8 mouse cellular contexts compared by ENCODE assay signal in the genomic region with DNA sequence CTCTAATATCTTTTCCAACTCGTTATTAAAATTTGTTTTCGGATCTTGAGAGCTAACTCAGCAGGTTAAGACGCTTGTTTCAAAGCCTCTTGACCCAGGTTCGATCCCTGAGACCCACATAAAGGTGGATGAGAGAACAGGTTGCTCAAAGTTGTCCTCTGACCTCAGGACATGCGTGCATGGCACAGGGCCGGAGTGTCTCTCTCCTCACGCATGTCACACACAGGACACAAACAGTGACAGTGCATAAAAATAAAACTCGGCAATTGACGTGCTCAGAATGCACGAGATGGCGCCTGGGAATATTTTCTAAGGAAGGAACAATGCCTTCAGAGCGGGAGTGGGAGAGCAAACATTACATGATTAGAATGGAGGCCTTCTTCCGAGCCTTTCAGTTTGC. TPM values are rescaled to one million over a fixed set of nuclear protein-coding genes. Genes with fewer than 3 reads are reported as not detected.
A peak's percentile ranks its signal among the peaks of the same experiment; 100 is the strongest.
DNase-seq lines count a peak whose midpoint lies in the region; ATAC-seq and TF ChIP-seq lines count a peak whose summit lies in the region.
"Had no signal": no experiment of that assay in that cellular context is flagged by ENCODE, and none has a peak within 500 bp of the region (broad histone marks: within the 10 kb centered on the region; RNA-seq: fewer than 3 reads in every experiment).

No protein-coding gene starts in this region.

- 89% methylated on average over 13 of the region's 13 CpGs for WGBS in hindbrain, embryonic 13.5 days
- 93% methylated on average over 13 of the region's 13 CpGs for WGBS in hindbrain, embryonic 11.5 days
- WGBS in liver, postnatal 0 days (ENCODE audit: insufficient replicate concordance): 76% methylated on average over 13 of the region's 13 CpGs
- 80% methylated on average over 13 of the region's 13 CpGs for WGBS in stomach, embryonic 14.5 days

- no peaks in the 10 kb centered on the region for H3K4me1 ChIP-seq in hindbrain, embryonic 13.5 days (replicated peaks)
- H3K4me1 ChIP-seq in hindbrain, embryonic 11.5 days (replicated peaks; ENCODE audit: control insufficient read depth, insufficient read depth, low read length): no peaks in the 10 kb centered on the region
- no peaks in the 10 kb centered on the region for H3K4me1 ChIP-seq in liver, postnatal 0 days (ENCODE audit: insufficient read depth)
- H3K4me1 ChIP-seq in stomach, embryonic 14.5 days (ENCODE audit: control insufficient read depth, insufficient read depth, low read length): peaks cover 3% of the 10 kb centered on the region; the same call in 1 of the 2 replicates

- H3K4me2 ChIP-seq in hindbrain, embryonic 13.5 days: no peak overlapping the region
- no peak overlapping the region for H3K4me2 ChIP-seq in hindbrain, embryonic 11.5 days (replicated peaks; ENCODE audit: low read depth, low read length)
- H3K4me2 ChIP-seq in liver, postnatal 0 days (ENCODE audit: low read depth, low read length): peak overlapping the region; percentile 50
- H3K4me2 ChIP-seq in stomach, embryonic 14.5 days (replicated peaks; ENCODE audit: low read depth, low read length): peak overlapping the region; percentile 18; the same call in 1 of the 2 replicates

- no peak for TF ChIP-seq EP300 in liver, postnatal 0 days (IDR thresholded peaks at IDR 0.05; ENCODE audit: low read depth)

- H3K27ac ChIP-seq in hindbrain, embryonic 13.5 days: no peak overlapping the region
- no peak overlapping the region for H3K27ac ChIP-seq in hindbrain, embryonic 11.5 days (ENCODE audit: low read depth, low read length)
- H3K27ac ChIP-seq in liver, postnatal 0 days (ENCODE audit: low read depth): peak overlapping the region; percentile 58
- peak overlapping the region; percentile 36; the same call in 1 of the 2 replicates for H3K27ac ChIP-seq in stomach, embryonic 14.5 days (ENCODE audit: low read length)

- H3K36me3 ChIP-seq in hindbrain, embryonic 13.5 days: peaks cover 4% of the 10 kb centered on the region
- H3K36me3 ChIP-seq in hindbrain, embryonic 11.5 days (ENCODE audit: control insufficient read depth, insufficient read depth, low read length): no peaks in the 10 kb centered on the region; the same call in 1 of the 2 replicates
- H3K36me3 ChIP-seq in liver, postnatal 0 days (replicated peaks; ENCODE audit: insufficient read depth, low read length): no peaks in the 10 kb centered on the region
- peaks cover 3% of the 10 kb centered on the region; the same call in 1 of the 2 replicates for H3K36me3 ChIP-seq in stomach, embryonic 14.5 days (ENCODE audit: control insufficient read depth, insufficient read depth, low read length)

- DNase-seq in hindbrain, embryonic 11.5 days (ENCODE audit: low spot score): no peak
- DNase-seq in lung, adult 18-20 months: peak; percentile 8 to 15
- no peak for DNase-seq in lung, postnatal 10 days
- no peak for DNase-seq in liver, postnatal 0 days
- no peak for DNase-seq in c-Kit-positive CD71-positive TER-119-positive erythroid progenitor cells, embryonic 14.5 days (ENCODE audit: low spot score)

- no peak for TF ChIP-seq CTCF in liver, postnatal 0 days (IDR thresholded peaks at IDR 0.05; ENCODE audit: low read depth)

- H3K9ac ChIP-seq in hindbrain, embryonic 13.5 days: no peak overlapping the region
- H3K9ac ChIP-seq in hindbrain, embryonic 11.5 days (ENCODE audit: low read depth, low read length): no peak overlapping the region
- H3K9ac ChIP-seq in liver, postnatal 0 days (replicated peaks): no peak overlapping the region
- H3K9ac ChIP-seq in stomach, embryonic 14.5 days (replicated peaks; ENCODE audit: low read depth, low read length): 0 out of 2 replicates have a peak overlapping the region, but pooled peaks have one; percentile 18

- 0 out of 2 replicates have a peak, but pooled peaks have one; percentile 8 for ATAC-seq in hindbrain, embryonic 13.5 days (ENCODE audit: low FRiP score)
- no peak for ATAC-seq in hindbrain, embryonic 11.5 days (ENCODE audit: low FRiP score)
- peak; percentile 54 for ATAC-seq in liver, postnatal 0 days
- peak; percentile 42; the same call in 1 of the 2 replicates for ATAC-seq in stomach, embryonic 14.5 days (ENCODE audit: insufficient number of reproducible peaks, insufficient read depth, low FRiP score, low read depth)

- no peaks in the 10 kb centered on the region for H3K9me3 ChIP-seq in hindbrain, embryonic 13.5 days
- H3K9me3 ChIP-seq in hindbrain, embryonic 11.5 days (ENCODE audit: control insufficient read depth, low read length): no peaks in the 10 kb centered on the region
- H3K9me3 ChIP-seq in liver, postnatal 0 days (ENCODE audit: low read length): no peaks in the 10 kb centered on the region
- H3K9me3 ChIP-seq in stomach, embryonic 14.5 days (ENCODE audit: control insufficient read depth, low read depth, low read length): no peaks in the 10 kb centered on the region

- H3K27me3 ChIP-seq in hindbrain, embryonic 13.5 days: no peaks in the 10 kb centered on the region
- H3K27me3 ChIP-seq in hindbrain, embryonic 11.5 days (ENCODE audit: control insufficient read depth, insufficient read depth, low read length): no peaks in the 10 kb centered on the region
- no peaks in the 10 kb centered on the region for H3K27me3 ChIP-seq in liver, postnatal 0 days (ENCODE audit: insufficient read depth, low read length)
- H3K27me3 ChIP-seq in stomach, embryonic 14.5 days (ENCODE audit: control insufficient read depth, insufficient read depth, low read length): no peaks in the 10 kb centered on the region
- H3K27me3 ChIP-seq: megakaryocyte, embryonic 14.5 days had no signal

- H3K4me3 ChIP-seq in hindbrain, embryonic 13.5 days: no peak overlapping the region
- no peak overlapping the region for H3K4me3 ChIP-seq in hindbrain, embryonic 11.5 days (ENCODE audit: low read depth, low read length)
- H3K4me3 ChIP-seq in liver, postnatal 0 days (ENCODE audit: low read depth, low read length): peak overlapping the region; percentile 8; the same call in 1 of the 2 replicates
- H3K4me3 ChIP-seq in stomach, embryonic 14.5 days (ENCODE audit: low read depth, low read length): no peak overlapping the region
- H3K4me3 ChIP-seq: megakaryocyte, embryonic 14.5 days had no signal

RNA-seq across cellular contexts. Expression of a gene that starts 18.5 kb away (rescaled TPM):
- 115 and 140 TPM in 2 replicates for polyA plus RNA-seq in hindbrain, embryonic 13.5 days (2015; fragmentation: Nextera tagmentation; extraction: Ambion mirVana)
- polyA plus RNA-seq in hindbrain, embryonic 11.5 days (2014; fragmentation: Nextera tagmentation; extraction: Ambion mirVana): 457 and 512 TPM in 2 replicates
- polyA plus RNA-seq in liver, postnatal 0 days (2015; fragmentation: Nextera tagmentation; extraction: Ambion mirVana): 323 and 339 TPM in 2 replicates
- 360 and 410 TPM in 2 replicates for polyA plus RNA-seq in stomach, embryonic 14.5 days (2014; fragmentation: Nextera tagmentation; extraction: Ambion mirVana)

RNA-seq across cellular contexts. Expression of a gene that starts 42.6 kb away (rescaled TPM):
- 46.1 and 48.1 TPM in 2 replicates for polyA plus RNA-seq in hindbrain, embryonic 13.5 days (2015; fragmentation: Nextera tagmentation; extraction: Ambion mirVana)
- 109 and 115 TPM in 2 replicates for polyA plus RNA-seq in hindbrain, embryonic 11.5 days (2014; fragmentation: Nextera tagmentation; extraction: Ambion mirVana)
- polyA plus RNA-seq in liver, postnatal 0 days (2015; fragmentation: Nextera tagmentation; extraction: Ambion mirVana): 9.7 and 11.8 TPM in 2 replicates
- 43.6 and 44.0 TPM in 2 replicates for polyA plus RNA-seq in stomach, embryonic 14.5 days (2014; fragmentation: Nextera tagmentation; extraction: Ambion mirVana)

Comparison
In these comparisons a context has a peak if more than half of its experiments do, and no peak if none do; other contexts are left out.
1. DNase-seq: peak in lung, adult 18-20 months (2 of 2); none in hindbrain, embryonic 11.5 days (single experiment), lung, postnatal 10 days (single experiment), liver, postnatal 0 days (single experiment) and c-Kit-positive CD71-positive TER-119-positive erythroid progenitor cells, embryonic 14.5 days (single experiment).
2. H3K27ac ChIP-seq: peak in liver, postnatal 0 days (single experiment) and stomach, embryonic 14.5 days (single experiment); none in hindbrain, embryonic 13.5 days (single experiment) and hindbrain, embryonic 11.5 days (single experiment).
3. H3K4me2 ChIP-seq: peak in liver, postnatal 0 days (single experiment) and stomach, embryonic 14.5 days (single experiment); none in hindbrain, embryonic 13.5 days (single experiment) and hindbrain, embryonic 11.5 days (single experiment).